Mouse (Mus musculus) heart, adult 2 months (tissue): Measurements from ENCODE around the gene Nrg3.

Experiments used
- CTCF ChIP-seq: fragments of 200-600 bp; IDR thresholded peaks from 2 replicates; pipeline ENCODE4 v1.8.1; 2022; ENCODE audit warnings: antibody characterized with exemption, mild to moderate bottlenecking, moderate library complexity
- EP300 ChIP-seq: fragments of 200-500 bp; IDR thresholded peaks from 2 replicates; pipeline ENCODE4 v1.6.1; 2011; ENCODE audit warnings: low read depth, low read length, control low read depth; ENCODE audit not compliant: insufficient read depth
- POLR2A ChIP-seq: fragments of 200-500 bp; IDR thresholded peaks from 2 replicates; pipeline ENCODE4 v1.6.1; 2011; ENCODE audit warnings: mild to moderate bottlenecking, low read depth, low read length, control low read depth; ENCODE audit not compliant: insufficient read depth

DNA sequence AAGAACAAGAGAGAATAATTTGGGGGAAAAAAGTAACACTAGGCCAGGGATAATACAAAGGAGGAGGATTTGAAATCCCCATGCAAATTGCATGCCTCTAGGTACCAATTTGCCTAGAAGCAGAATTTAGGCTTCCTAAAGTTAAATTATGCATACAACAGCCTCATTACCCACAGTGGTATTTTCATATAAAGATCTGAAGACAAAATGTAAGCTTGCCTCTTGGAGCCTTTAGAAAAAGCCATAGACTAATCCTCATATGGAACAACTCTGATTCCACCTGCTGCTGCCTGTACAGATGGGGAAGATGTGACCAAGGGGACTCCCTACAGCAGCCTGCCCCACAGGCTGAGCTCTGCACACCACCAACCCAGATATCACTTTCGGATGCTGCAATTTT is 428.6 kb downstream of the Nrg3 start:
- TF ChIP-seq CTCF (no peak), POLR2A (no peak), EP300 (no peak)
